Mouse (Mus musculus): Measurements from ENCODE around the gene Atf4.
A peak's percentile ranks its signal among the peaks of the same experiment; 100 is the strongest.

Atf4 gene

GRCm38 (mm10) chr15:80249672-80250071 is 5.3 kb upstream of the Atf4 start:
- DNase-seq (ENCODE audit: low spot score in 2 of 2), result no peak

GRCm38 (mm10) chr15:80250586-80250985 is 4.4 kb upstream of the Atf4 start:
- no peak for DNase-seq (ENCODE audit: low spot score in 2 of 2)

GRCm38 (mm10) chr15:80253530-80253929 is 1.5 kb upstream of the Atf4 start:
- no peak for DNase-seq (ENCODE audit: low spot score in 2 of 2)

GRCm38 (mm10) chr15:80254207-80254606 is 777 bp upstream of the Atf4 start:
- no peak for DNase-seq (ENCODE audit: low spot score in 2 of 2)

GRCm38 (mm10) chr15:80255646-80256121 is 700 bp downstream of the Atf4 start:
- peak; percentile 40 to 44 for DNase-seq (ENCODE audit: low spot score in 2 of 2)

- DNase-seq (ENCODE audit: low spot score in 2 of 2), result no peak
These were observed 1.3 kb downstream of the Atf4 start for GRCm38 (mm10) chr15:80256242-80256641.

GRCm38 (mm10) chr15:80256656-80257601 is 1.9 kb downstream of the Atf4 start:
- DNase-seq (ENCODE audit: low spot score in 2 of 2), result no peak

GRCm38 (mm10) chr15:80257602-80258239 is 2.7 kb downstream of the Atf4 start:
- DNase-seq (ENCODE audit: low spot score in 2 of 2), result no peak

- DNase-seq (ENCODE audit: low spot score in 2 of 2), result no peak
These were observed 3.5 kb downstream of the Atf4 start for GRCm38 (mm10) chr15:80258240-80259170.

- no peak for DNase-seq (ENCODE audit: low spot score in 2 of 2)
These were observed 4.5 kb downstream of the Atf4 start for GRCm38 (mm10) chr15:80259406-80260045.

GRCm38 (mm10) chr15:80260677-80261076 is 5.7 kb downstream of the Atf4 start:
- peak; percentile 52 to 80 for DNase-seq (ENCODE audit: low spot score in 2 of 2)

- no peak for DNase-seq (ENCODE audit: low spot score in 2 of 2)
These were observed 6.1 kb downstream of the Atf4 start for GRCm38 (mm10) chr15:80261100-80261499.

- peak; percentile 83 to 89 for DNase-seq (ENCODE audit: low spot score in 2 of 2)
These were observed 8.9 kb downstream of the Atf4 start, which contains the start of gene Rps19bp1 for GRCm38 (mm10) chr15:80263610-80264575. Rps19bp1 (minus strand) TSS chr15:80264315.

GRCm38 (mm10) chr15:80266281-80266680 is 11.3 kb downstream of the Atf4 start:
- peak; percentile 28 to 68 for DNase-seq (ENCODE audit: low spot score in 2 of 2)

GRCm38 (mm10) chr15:80271858-80272396 is 16.9 kb downstream of the Atf4 start:
- DNase-seq (ENCODE audit: low spot score in 2 of 2), result no peak

GRCm38 (mm10) chr15:80277107-80277506 is 22.1 kb downstream of the Atf4 start:
- no peak for DNase-seq (ENCODE audit: low spot score in 2 of 2)

- DNase-seq (ENCODE audit: low spot score in 2 of 2), result peak in 1 of 2 experiments; percentile 67
These were observed 22.6 kb downstream of the Atf4 start for GRCm38 (mm10) chr15:80277625-80278024.

- no peak for DNase-seq (ENCODE audit: low spot score in 2 of 2)
These were observed 23.3 kb downstream of the Atf4 start for GRCm38 (mm10) chr15:80278121-80278759.

GRCm38 (mm10) chr15:80279053-80279452 is 24.1 kb downstream of the Atf4 start:
- DNase-seq (ENCODE audit: low spot score in 2 of 2), result no peak

Data from thymus, postnatal 10 days (tissue).